Mouse (Mus musculus) kidney, postnatal 0 days (tissue): Measurements from ENCODE around the gene Lclat1. TPM values are rescaled to one million over a fixed set of nuclear protein-coding genes. Genes with fewer than 3 reads are reported as not detected.

Experiments used
- ATAC-seq: fragments of 200-750 bp; cut with Nextera tagmentation; replicated peaks from 2 replicates; pipeline ENCODE4 v1.8.0; 2017; ENCODE audit warnings: low read depth, moderate number of reproducible peaks, moderate TSS enrichment, moderate library complexity; ENCODE audit not compliant: low FRiP score
- DNase-seq: peaks from one replicate; pipeline ENCODE4 v3.0.0-alpha.2; 2016; ENCODE audit warnings: low spot score
- H3K27ac ChIP-seq: fragments of 300-500 bp; sonication (generic); 2 replicates; pipeline ENCODE4 v1.5.1; 2014; ENCODE audit warnings: mild to moderate bottlenecking
- H3K27me3 ChIP-seq: fragments of 300-500 bp; sonication (generic); 2 replicates; pipeline ENCODE4 v1.6.1; 2014; ENCODE audit warnings: low read length, mixed read lengths; ENCODE audit not compliant: insufficient read depth
- H3K36me3 ChIP-seq: fragments of 300-500 bp; sonication (generic); 2 replicates; pipeline ENCODE4 v1.6.1; 2014; ENCODE audit warnings: low read length, mixed read lengths; ENCODE audit not compliant: insufficient read depth
- H3K4me1 ChIP-seq: fragments of 300-500 bp; sonication (generic); replicated peaks from 2 replicates; pipeline ENCODE4 v1.6.1; 2014; ENCODE audit warnings: antibody characterized with exemption, low read length, mixed read lengths; ENCODE audit not compliant: insufficient read depth
- H3K4me2 ChIP-seq: fragments of 300-500 bp; sonication (generic); 2 replicates; pipeline ENCODE4 v1.6.1; 2014; ENCODE audit warnings: mild to moderate bottlenecking, low read length, moderate library complexity, mixed read lengths
- H3K4me3 ChIP-seq: fragments of 300-500 bp; sonication (generic); replicated peaks from 2 replicates; pipeline ENCODE4 v1.5.1; 2014; ENCODE audit warnings: low read depth, low read length
- H3K9ac ChIP-seq: fragments of 300-500 bp; sonication (generic); 2 replicates; pipeline ENCODE4 v1.6.1; 2014; ENCODE audit warnings: low read depth, low read length
- H3K9me3 ChIP-seq: fragments of 300-500 bp; sonication (generic); replicated peaks from 2 replicates; pipeline ENCODE4 v1.6.1; 2016; ENCODE audit warnings: low read length, inconsistent platforms, mixed read lengths
- CTCF ChIP-seq: IDR thresholded peaks from 2 replicates; pipeline ENCODE4 v1.5.1; 2016; ENCODE audit warnings: antibody characterized with exemption, low read depth, mild to moderate bottlenecking, moderate library complexity
- WGBS: fragments of 180-500 bp; shearing (Covaris S2); extraction: QIAGEN DNeasy Blood & Tissue Kit; methylation state at CpG from one replicate; pipeline ENCODE4 v1.1.7; 2014; 5-methylcytosine and 5-hydroxymethylcytosine counted together
- polyA plus RNA-seq: library from polyadenylated mRNA; unstranded; fragments of >200 nt; fragmentation: Nextera tagmentation; extraction: Ambion mirVana; gene quantifications from 2 replicates; pipeline ENCODE4 v1.2.1, GENCODE M21; 2015

Gene Lclat1
- polyA plus RNA-seq, 1 experiment from 2014 or later: 12.5 TPM

GRCm38 (mm10) chr17:73098636-73099035 is 9.1 kb upstream of the Lclat1 start:
- DNase-seq (no peak), ATAC-seq (no peak)
- Histone ChIP-seq H3K9me3 (no peaks in the 10 kb centered on the region), H3K27me3 (no peaks in the 10 kb centered on the region), H3K4me2 (no peak overlapping the region), H3K4me3 (no peak overlapping the region), H3K36me3 (no peaks in the 10 kb centered on the region), H3K9ac (no peak overlapping the region), H3K27ac (no peak overlapping the region), H3K4me1 (no peaks in the 10 kb centered on the region)
- no peak for TF ChIP-seq CTCF
- WGBS: 44% methylated on average over 1 of the region's 1 CpGs

- Histone ChIP-seq H3K4me1 (no peaks in the 10 kb centered on the region), H3K9me3 (no peaks in the 10 kb centered on the region), H3K9ac (no peak overlapping the region), H3K4me3 (no peak overlapping the region), H3K27ac (no peak overlapping the region), H3K36me3 (no peaks in the 10 kb centered on the region), H3K27me3 (no peaks in the 10 kb centered on the region), H3K4me2 (no peak overlapping the region)
- TF ChIP-seq CTCF: no peak
- DNase-seq (no peak), ATAC-seq (no peak)
- WGBS: 94% methylated on average over 5 of the region's 5 CpGs
Measured at GRCm38 (mm10) chr17:73100396-73100795, 7.4 kb upstream of the Lclat1 start.

- Histone ChIP-seq H3K4me1 (no peaks in the 10 kb centered on the region), H3K9ac (no peak overlapping the region), H3K27me3 (no peaks in the 10 kb centered on the region), H3K4me2 (no peak overlapping the region), H3K36me3 (no peaks in the 10 kb centered on the region), H3K27ac (no peak overlapping the region), H3K9me3 (no peaks in the 10 kb centered on the region), H3K4me3 (no peak overlapping the region)
- 74% methylated on average over 4 of the region's 4 CpGs for WGBS
- peak; percentile 24 for DNase-seq
- TF ChIP-seq CTCF: no peak
- no peak for ATAC-seq
Measured at GRCm38 (mm10) chr17:73102538-73102937, 5.2 kb upstream of the Lclat1 start.

DNA sequence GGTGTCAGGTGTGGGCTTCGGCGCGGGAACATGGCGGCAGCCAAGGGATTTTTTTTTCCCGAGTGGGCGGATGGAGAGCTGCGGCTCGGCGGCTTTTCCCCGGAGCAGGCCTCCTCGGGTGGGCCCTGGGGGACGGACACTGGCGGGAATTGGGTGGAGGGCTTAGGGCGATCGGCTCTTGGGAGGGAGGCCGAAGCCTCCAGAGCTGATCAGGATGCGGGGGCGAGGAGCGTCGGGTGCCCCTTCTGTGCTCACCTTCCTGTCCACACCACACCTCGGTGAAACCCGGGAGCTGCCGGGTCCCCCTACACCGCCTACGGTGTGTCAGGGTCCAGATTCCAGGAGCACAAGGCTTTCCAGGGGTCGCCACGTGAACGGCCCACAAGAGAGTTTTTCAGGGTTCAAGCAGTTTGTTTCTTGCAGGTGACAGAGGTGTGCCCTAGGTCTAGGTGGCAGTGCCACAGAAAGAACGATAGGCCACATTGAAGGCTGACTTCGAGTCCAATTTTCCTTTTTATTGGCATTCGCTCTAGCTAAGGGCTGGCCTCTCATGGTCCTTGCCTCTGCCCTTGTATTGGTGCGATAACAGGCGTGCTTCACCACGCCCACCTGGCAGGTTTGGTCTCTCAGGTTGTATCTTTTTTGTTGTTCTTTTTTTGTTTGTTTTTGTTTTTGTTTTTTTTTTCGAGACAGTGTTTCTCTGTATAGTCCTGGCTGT is 544 bp downstream of the Lclat1 start:
- DNase-seq: no peak
- peak overlapping the region; percentile 84 for H3K27ac ChIP-seq
- H3K27me3 ChIP-seq: no peaks in the 10 kb centered on the region
- no peaks in the 10 kb centered on the region for H3K36me3 ChIP-seq
- peak overlapping the region; percentile 85 for H3K4me3 ChIP-seq
- TF ChIP-seq CTCF: no peak
- no peaks in the 10 kb centered on the region; the same call in 1 of the 2 replicates for H3K4me1 ChIP-seq
- WGBS: 3% methylated on average over 35 of the region's 35 CpGs
- H3K9ac ChIP-seq: peak overlapping the region; percentile 87
- ATAC-seq: peak; percentile 33
- no peaks in the 10 kb centered on the region for H3K9me3 ChIP-seq
- H3K4me2 ChIP-seq: peak overlapping the region; percentile 92

GRCm38 (mm10) chr17:73108888-73109259 is 1.1 kb downstream of the Lclat1 start:
- Histone ChIP-seq H3K27me3 (no peaks in the 10 kb centered on the region), H3K4me2 (peak overlapping the region; percentile 92), H3K9ac (peak overlapping the region; percentile 87; the same call in 1 of the 2 replicates), H3K36me3 (no peaks in the 10 kb centered on the region), H3K9me3 (no peaks in the 10 kb centered on the region), H3K4me1 (no peaks in the 10 kb centered on the region; the same call in 1 of the 2 replicates), H3K27ac (no peak overlapping the region), H3K4me3 (peak overlapping the region; percentile 85)
- ATAC-seq: no peak
- no peak for TF ChIP-seq CTCF
- no peak for DNase-seq
- 68% methylated on average over 7 of the region's 7 CpGs for WGBS

DNA sequence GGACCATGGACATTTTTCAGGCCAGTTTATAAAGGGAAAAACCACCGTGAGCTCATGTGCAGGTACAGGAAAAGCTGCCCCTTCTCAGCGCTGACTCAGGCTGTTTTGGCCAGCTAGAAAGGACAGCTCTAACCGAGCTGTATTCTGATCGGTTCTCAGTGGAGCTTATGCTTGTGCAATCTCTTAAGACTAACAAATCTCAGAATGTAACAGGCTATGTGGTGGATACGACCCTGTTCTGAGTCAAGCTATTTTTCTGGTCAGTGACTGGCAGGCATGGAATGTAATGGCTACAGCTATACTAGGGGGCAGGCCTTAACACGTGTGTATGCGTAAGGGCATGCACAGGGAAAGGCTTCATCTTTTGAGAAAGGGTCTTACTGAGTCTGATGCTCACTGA is 4.3 kb downstream of the Lclat1 start:
- Histone ChIP-seq H3K4me1 (no peaks in the 10 kb centered on the region; the same call in 1 of the 2 replicates), H3K36me3 (no peaks in the 10 kb centered on the region), H3K27ac (peak overlapping the region; percentile 84; the same call in 1 of the 2 replicates), H3K27me3 (no peaks in the 10 kb centered on the region), H3K9me3 (no peaks in the 10 kb centered on the region), H3K4me2 (no peak overlapping the region), H3K4me3 (no peak overlapping the region), H3K9ac (no peak overlapping the region)
- WGBS: 64% methylated on average over 7 of the region's 7 CpGs
- ATAC-seq (no peak), DNase-seq (no peak)
- no peak for TF ChIP-seq CTCF
